Mouse (Mus musculus): Measurements from ENCODE around the gene Plekhh1.

GRCm38 (mm10) chr12:79049807-79050206 lies 20.8 kb downstream of the Plekhh1 start:
- TF ChIP-seq CTCF (IDR thresholded peaks at IDR 0.05; ENCODE audit: control insufficient read depth, insufficient read depth, insufficient replicate concordance, low read depth, low read length) (no peak), POLR2A (IDR thresholded peaks at IDR 0.05; ENCODE audit: control insufficient read depth, low read depth, low read length) (no peak)
